Comparison of ENCODE assay signal across 8 mouse cellular contexts in the genomic region with DNA sequence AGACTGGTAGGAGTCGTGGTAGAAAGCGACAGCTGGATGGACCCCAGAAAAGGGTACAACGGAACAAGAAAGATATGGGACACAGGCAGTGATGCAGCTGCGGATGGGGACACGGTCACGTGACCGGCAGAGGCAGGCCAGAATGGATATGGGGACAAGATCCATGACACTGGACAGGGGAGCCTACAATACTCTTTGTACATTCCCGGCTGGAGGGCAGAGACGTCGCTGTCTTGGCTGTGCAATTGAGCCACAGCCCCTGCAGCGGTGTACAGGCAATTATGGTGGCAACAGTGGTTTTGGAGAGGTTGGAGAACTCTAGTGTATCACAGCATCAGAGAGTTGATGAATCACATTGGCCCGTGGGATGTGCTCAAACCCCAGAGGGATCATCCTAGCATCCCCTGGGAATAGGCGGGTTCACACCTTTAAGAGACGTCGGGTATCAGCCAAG. TPM values are rescaled to one million over a fixed set of nuclear protein-coding genes. Genes with fewer than 3 reads are reported as not detected.
DNase-seq lines count a peak whose midpoint lies in the region; ATAC-seq and TF ChIP-seq lines count a peak whose summit lies in the region.

No protein-coding gene starts in this region.

- peak overlapping the region; percentile 77; the same call in 1 of the 2 replicates for H3K9ac ChIP-seq in kidney, embryonic 14.5 days (ENCODE audit: low read depth, low read length)
- H3K9ac ChIP-seq in forebrain, embryonic 13.5 days, result peak overlapping the region; percentile 76
- H3K9ac ChIP-seq in intestine, postnatal 0 days (ENCODE audit: low read depth, low read length), result no peak overlapping the region
- H3K9ac ChIP-seq in lung, embryonic 16.5 days (ENCODE audit: low read length), result peak overlapping the region; percentile 79
- H3K9ac ChIP-seq in stomach, embryonic 15.5 days, result 0 out of 2 replicates have a peak overlapping the region, but pooled peaks have one; percentile 67

- H3K27me3 ChIP-seq in kidney, embryonic 14.5 days (ENCODE audit: control insufficient read depth, insufficient read depth, low read length), result peaks cover 19% of the 10 kb centered on the region
- H3K27me3 ChIP-seq in forebrain, embryonic 13.5 days, result peaks cover 28% of the 10 kb centered on the region
- H3K27me3 ChIP-seq in intestine, postnatal 0 days (replicated peaks; ENCODE audit: control insufficient read depth, insufficient read depth, low read length), result peaks cover 10% of the 10 kb centered on the region; the same call in 1 of the 2 replicates
- peaks cover 21% of the 10 kb centered on the region for H3K27me3 ChIP-seq in lung, embryonic 16.5 days (ENCODE audit: control insufficient read depth, insufficient read depth, low read depth, low read length)
- peaks cover 5% of the 10 kb centered on the region; the same call in 1 of the 2 replicates for H3K27me3 ChIP-seq in stomach, embryonic 15.5 days (replicated peaks)

- H3K36me3 ChIP-seq in kidney, embryonic 14.5 days (ENCODE audit: control insufficient read depth, insufficient read depth, low read length), result no peaks in the 10 kb centered on the region
- no peaks in the 10 kb centered on the region for H3K36me3 ChIP-seq in forebrain, embryonic 13.5 days (ENCODE audit: poor library complexity, severe bottlenecking)
- H3K36me3 ChIP-seq in intestine, postnatal 0 days (ENCODE audit: control insufficient read depth, insufficient read depth), result no peaks in the 10 kb centered on the region; the same call in 1 of the 2 replicates
- no peaks in the 10 kb centered on the region for H3K36me3 ChIP-seq in lung, embryonic 16.5 days (ENCODE audit: control insufficient read depth, insufficient read depth, low read length)
- no peaks in the 10 kb centered on the region for H3K36me3 ChIP-seq in stomach, embryonic 15.5 days

- peak overlapping the region; percentile 96 for H3K4me2 ChIP-seq in kidney, embryonic 14.5 days (replicated peaks; ENCODE audit: low read depth, low read length)
- H3K4me2 ChIP-seq in forebrain, embryonic 13.5 days, result peak overlapping the region; percentile 94
- H3K4me2 ChIP-seq in intestine, postnatal 0 days (replicated peaks; ENCODE audit: low read depth), result peak overlapping the region; percentile 97
- H3K4me2 ChIP-seq in lung, embryonic 16.5 days (ENCODE audit: low read depth, low read length), result peak overlapping the region; percentile 96
- H3K4me2 ChIP-seq in stomach, embryonic 15.5 days, result peak overlapping the region; percentile 95

- H3K4me3 ChIP-seq in kidney, embryonic 14.5 days (ENCODE audit: low read length), result peak overlapping the region; percentile 72
- peak overlapping the region; percentile 70 for H3K4me3 ChIP-seq in forebrain, embryonic 13.5 days
- H3K4me3 ChIP-seq in intestine, postnatal 0 days (ENCODE audit: low read depth, low read length), result peak overlapping the region; percentile 63
- H3K4me3 ChIP-seq in lung, embryonic 16.5 days (ENCODE audit: low read length), result peak overlapping the region; percentile 72
- peak overlapping the region; percentile 73 for H3K4me3 ChIP-seq in stomach, embryonic 15.5 days (replicated peaks)

- no peak overlapping the region for H3K27ac ChIP-seq in kidney, embryonic 14.5 days (ENCODE audit: low read depth, low read length)
- peak overlapping the region; percentile 22; the same call in 1 of the 2 replicates for H3K27ac ChIP-seq in forebrain, embryonic 13.5 days
- peak overlapping the region; percentile 75; the same call in 1 of the 2 replicates for H3K27ac ChIP-seq in intestine, postnatal 0 days (ENCODE audit: low read depth, low read length)
- H3K27ac ChIP-seq in lung, embryonic 16.5 days (ENCODE audit: low read length), result peak overlapping the region; percentile 4; the same call in 1 of the 2 replicates
- H3K27ac ChIP-seq in stomach, embryonic 15.5 days, result no peak overlapping the region; the same call in 1 of the 2 replicates

- 0 out of 2 replicates have a peak, but pooled peaks have one; percentile 1 for ATAC-seq in kidney, embryonic 14.5 days (ENCODE audit: low FRiP score, low TSS enrichment)
- ATAC-seq in forebrain, embryonic 13.5 days, result peak; percentile 23
- no peak; the same call in 1 of the 2 replicates for ATAC-seq in intestine, postnatal 0 days
- ATAC-seq in lung, embryonic 16.5 days (ENCODE audit: low read depth), result peak; percentile 25
- no peak for ATAC-seq in stomach, embryonic 15.5 days (ENCODE audit: insufficient read depth, low FRiP score, low read depth)

- H3K4me1 ChIP-seq in kidney, embryonic 14.5 days (ENCODE audit: control insufficient read depth, insufficient read depth, low read length), result peaks cover 48% of the 10 kb centered on the region
- peaks cover 72% of the 10 kb centered on the region for H3K4me1 ChIP-seq in forebrain, embryonic 13.5 days
- H3K4me1 ChIP-seq in intestine, postnatal 0 days (replicated peaks; ENCODE audit: control insufficient read depth, insufficient read depth, low read length), result peaks cover 13% of the 10 kb centered on the region
- peaks cover 50% of the 10 kb centered on the region for H3K4me1 ChIP-seq in lung, embryonic 16.5 days (replicated peaks; ENCODE audit: control insufficient read depth, insufficient read depth, low read length)
- H3K4me1 ChIP-seq in stomach, embryonic 15.5 days, result peaks cover 61% of the 10 kb centered on the region

- no peak for DNase-seq in kidney, adult 18-20 months
- DNase-seq in ZHBTc4 (ENCODE audit: low read depth, low spot score), result peak; percentile 48
- DNase-seq in layer of hippocampus, postnatal 10 days (ENCODE audit: low spot score in 2 of 2), result no peak

- no peaks in the 10 kb centered on the region for H3K9me3 ChIP-seq in kidney, embryonic 14.5 days (ENCODE audit: control insufficient read depth, low read length)
- no peaks in the 10 kb centered on the region for H3K9me3 ChIP-seq in forebrain, embryonic 13.5 days (replicated peaks)
- no peaks in the 10 kb centered on the region for H3K9me3 ChIP-seq in intestine, postnatal 0 days (ENCODE audit: control insufficient read depth)
- H3K9me3 ChIP-seq in lung, embryonic 16.5 days (ENCODE audit: control insufficient read depth, low read length), result no peaks in the 10 kb centered on the region
- no peaks in the 10 kb centered on the region for H3K9me3 ChIP-seq in stomach, embryonic 15.5 days

- WGBS in kidney, embryonic 14.5 days, result 6% methylated on average over 15 of the region's 15 CpGs
- WGBS in forebrain, embryonic 13.5 days, result 4% methylated on average over 15 of the region's 15 CpGs
- 6% methylated on average over 15 of the region's 15 CpGs for WGBS in intestine, postnatal 0 days
- 5% methylated on average over 15 of the region's 15 CpGs for WGBS in lung, embryonic 16.5 days
- 9% methylated on average over 15 of the region's 15 CpGs for WGBS in stomach, embryonic 15.5 days

- TF ChIP-seq CTCF in intestine, postnatal 0 days (IDR thresholded peaks at IDR 0.05; ENCODE audit: low read depth), result no peak

RNA-seq across cellular contexts. Expression of gene Tbc1d24, which starts 0.6 kb away (rescaled TPM):
- polyA plus RNA-seq in kidney, embryonic 14.5 days (2014; fragmentation: Nextera tagmentation; extraction: Ambion mirVana), result 5.0 and 8.2 TPM in 2 replicates
- polyA plus RNA-seq in forebrain, embryonic 13.5 days (2015; fragmentation: Nextera tagmentation; extraction: Ambion mirVana), result 10.6 and 12.2 TPM in 2 replicates
- 3.1 and 3.4 TPM in 2 replicates for polyA plus RNA-seq in intestine, postnatal 0 days (2015; fragmentation: Nextera tagmentation; extraction: Ambion mirVana)
- polyA plus RNA-seq in lung, embryonic 16.5 days (2015; fragmentation: Nextera tagmentation; extraction: Ambion mirVana), result 4.6 and 6.4 TPM in 2 replicates
- 5.0 and 6.3 TPM in 2 replicates for polyA plus RNA-seq in stomach, embryonic 15.5 days (2015; fragmentation: Nextera tagmentation; extraction: Ambion mirVana)
- total RNA-seq in layer of hippocampus, postnatal 10 days (2021), result 10 to 100 TPM; 77.7 to 87.8 TPM

RNA-seq across cellular contexts. Expression of gene Ntn3, which starts 3.4 kb away (rescaled TPM):
- polyA plus RNA-seq in kidney, embryonic 14.5 days (2014; fragmentation: Nextera tagmentation; extraction: Ambion mirVana), result 4.6 and 5.3 TPM in 2 replicates
- 2.4 and 2.9 TPM in 2 replicates for polyA plus RNA-seq in forebrain, embryonic 13.5 days (2015; fragmentation: Nextera tagmentation; extraction: Ambion mirVana)
- 2.0 and 2.1 TPM in 2 replicates for polyA plus RNA-seq in intestine, postnatal 0 days (2015; fragmentation: Nextera tagmentation; extraction: Ambion mirVana)
- 3.3 and 3.8 TPM in 2 replicates for polyA plus RNA-seq in lung, embryonic 16.5 days (2015; fragmentation: Nextera tagmentation; extraction: Ambion mirVana)
- 8.1 and 8.5 TPM in 2 replicates for polyA plus RNA-seq in stomach, embryonic 15.5 days (2015; fragmentation: Nextera tagmentation; extraction: Ambion mirVana)
- 10 to 100 TPM; 13.5 to 14.4 TPM for total RNA-seq in layer of hippocampus, postnatal 10 days (2021)

RNA-seq across cellular contexts. Expression of gene Tedc2, which starts 14.7 kb away (rescaled TPM):
- polyA plus RNA-seq in kidney, embryonic 14.5 days (2014; fragmentation: Nextera tagmentation; extraction: Ambion mirVana), result 13.4 and 14.8 TPM in 2 replicates
- 14.8 and 15.4 TPM in 2 replicates for polyA plus RNA-seq in forebrain, embryonic 13.5 days (2015; fragmentation: Nextera tagmentation; extraction: Ambion mirVana)
- 6.8 and 7.3 TPM in 2 replicates for polyA plus RNA-seq in intestine, postnatal 0 days (2015; fragmentation: Nextera tagmentation; extraction: Ambion mirVana)
- polyA plus RNA-seq in lung, embryonic 16.5 days (2015; fragmentation: Nextera tagmentation; extraction: Ambion mirVana), result 11.3 and 13.0 TPM in 2 replicates
- 9.8 and 10.0 TPM in 2 replicates for polyA plus RNA-seq in stomach, embryonic 15.5 days (2015; fragmentation: Nextera tagmentation; extraction: Ambion mirVana)
- 10 to 100 TPM in 1 of 2 experiments, 1 to 10 TPM in 1; 9.1 to 13.0 TPM for total RNA-seq in layer of hippocampus, postnatal 10 days (2021)

RNA-seq across cellular contexts. Expression of gene Atp6v0c, which starts 36.4 kb away (rescaled TPM):
- polyA plus RNA-seq in kidney, embryonic 14.5 days (2014; fragmentation: Nextera tagmentation; extraction: Ambion mirVana), result 528 and 578 TPM in 2 replicates
- 602 and 648 TPM in 2 replicates for polyA plus RNA-seq in forebrain, embryonic 13.5 days (2015; fragmentation: Nextera tagmentation; extraction: Ambion mirVana)
- polyA plus RNA-seq in intestine, postnatal 0 days (2015; fragmentation: Nextera tagmentation; extraction: Ambion mirVana), result 1,362 and 1,364 TPM in 2 replicates
- 462 and 486 TPM in 2 replicates for polyA plus RNA-seq in lung, embryonic 16.5 days (2015; fragmentation: Nextera tagmentation; extraction: Ambion mirVana)
- 495 and 512 TPM in 2 replicates for polyA plus RNA-seq in stomach, embryonic 15.5 days (2015; fragmentation: Nextera tagmentation; extraction: Ambion mirVana)
- total RNA-seq in layer of hippocampus, postnatal 10 days (2021), result 1,000 to 10,000 TPM; 1,281 to 1,362 TPM

RNA-seq across cellular contexts. Expression of gene Amdhd2, which starts 42.4 kb away (rescaled TPM):
- polyA plus RNA-seq in kidney, embryonic 14.5 days (2014; fragmentation: Nextera tagmentation; extraction: Ambion mirVana), result 33.0 and 37.5 TPM in 2 replicates
- polyA plus RNA-seq in forebrain, embryonic 13.5 days (2015; fragmentation: Nextera tagmentation; extraction: Ambion mirVana), result 30.1 and 31.8 TPM in 2 replicates
- polyA plus RNA-seq in intestine, postnatal 0 days (2015; fragmentation: Nextera tagmentation; extraction: Ambion mirVana), result 159 and 172 TPM in 2 replicates
- polyA plus RNA-seq in lung, embryonic 16.5 days (2015; fragmentation: Nextera tagmentation; extraction: Ambion mirVana), result 30.8 TPM in 2 replicates
- polyA plus RNA-seq in stomach, embryonic 15.5 days (2015; fragmentation: Nextera tagmentation; extraction: Ambion mirVana), result 25.1 and 29.3 TPM in 2 replicates
- total RNA-seq in layer of hippocampus, postnatal 10 days (2021), result 10 to 100 TPM; 33.8 to 40.1 TPM

Comparison
In these comparisons a context has a peak if more than half of its experiments do, and no peak if none do; other contexts are left out.
1. ATAC-seq: peak in kidney, embryonic 14.5 days (single experiment), forebrain, embryonic 13.5 days (single experiment) and lung, embryonic 16.5 days (single experiment); none in intestine, postnatal 0 days (single experiment) and stomach, embryonic 15.5 days (single experiment).
2. H3K27ac ChIP-seq: peak in forebrain, embryonic 13.5 days (single experiment), intestine, postnatal 0 days (single experiment) and lung, embryonic 16.5 days (single experiment); none in kidney, embryonic 14.5 days (single experiment) and stomach, embryonic 15.5 days (single experiment).
3. Peak in every context shown above with its lines, with median percentiles within 50 percentile points of each other: H3K4me2 ChIP-seq and H3K4me3 ChIP-seq.